Comparison of ENCODE assay signal across 11 mouse cellular contexts in the genomic region with DNA sequence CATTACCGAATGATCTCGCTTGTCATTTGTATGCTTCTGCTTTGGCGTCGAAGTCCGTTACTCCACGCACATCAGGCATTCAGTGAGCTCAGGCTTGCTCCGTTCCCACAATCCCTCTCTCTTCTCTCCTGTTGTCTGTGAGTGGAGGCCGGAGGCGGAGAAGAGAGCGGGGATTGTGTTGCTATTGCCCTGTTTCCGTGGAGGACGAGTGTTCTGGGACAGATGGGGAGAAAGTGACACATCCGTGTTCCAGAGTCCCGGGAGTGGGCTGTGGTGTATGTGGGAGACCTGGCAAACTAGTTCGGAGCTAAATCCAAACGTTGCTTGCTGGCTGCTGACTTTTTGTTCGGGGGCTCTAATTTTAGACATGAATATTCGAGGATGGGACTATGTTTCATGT. TPM values are rescaled to one million over a fixed set of nuclear protein-coding genes. Genes with fewer than 3 reads are reported as not detected.
DNase-seq lines count a peak whose midpoint lies in the region; ATAC-seq lines count a peak whose summit lies in the region.
"Had no signal": no experiment of that assay in that cellular context is flagged by ENCODE, and none has a peak within 500 bp of the region (broad histone marks: within the 10 kb centered on the region; RNA-seq: fewer than 3 reads in every experiment).

No protein-coding gene starts in this region.

- peak overlapping the region; percentile 79 for H3K27ac ChIP-seq in embryonic facial prominence, embryonic 15.5 days (replicated peaks)
- peak overlapping the region; percentile 67 for H3K27ac ChIP-seq in limb, embryonic 15.5 days
- H3K27ac ChIP-seq: forebrain, embryonic 12.5 days; liver, embryonic 13.5 days had no signal

- H3K4me2 ChIP-seq in embryonic facial prominence, embryonic 15.5 days (replicated peaks), result no peak overlapping the region
- H3K4me2 ChIP-seq in limb, embryonic 15.5 days, result no peak overlapping the region
- H3K4me2 ChIP-seq: forebrain, embryonic 12.5 days; liver, embryonic 13.5 days had no signal

- H3K4me1 ChIP-seq in embryonic facial prominence, embryonic 15.5 days, result peaks cover 16% of the 10 kb centered on the region
- peaks cover 15% of the 10 kb centered on the region for H3K4me1 ChIP-seq in limb, embryonic 15.5 days
- H3K4me1 ChIP-seq: forebrain, embryonic 12.5 days; liver, embryonic 13.5 days had no signal

- peak; percentile 78 to 85 for DNase-seq in left cerebral cortex, adult 18-20 months (ENCODE audit: low spot score in 2 of 2)
- no peak for DNase-seq in left cerebral cortex, postnatal 10 days (ENCODE audit: extremely low spot score in 1 of 2, low spot score in 2 of 2)
- DNase-seq in layer of hippocampus, adult 18-20 months (ENCODE audit: low spot score in 2 of 2), result peak; percentile 74 to 91
- DNase-seq in gastrocnemius, postnatal 25 days, result no peak
- DNase-seq in kidney, postnatal 4 days, result no peak
- DNase-seq: liver, embryonic 13.5 days; midbrain, embryonic 14.5 days had no signal

- intact Hi-C loops in left cerebral cortex, postnatal 10 days (cut with DNase I), result no loop called here

- peak; percentile 44; the same call in 1 of the 2 replicates for ATAC-seq in embryonic facial prominence, embryonic 15.5 days (ENCODE audit: insufficient number of reproducible peaks, low FRiP score, low TSS enrichment, low read depth)
- no peak for ATAC-seq in limb, embryonic 15.5 days (ENCODE audit: insufficient number of reproducible peaks, low FRiP score, low TSS enrichment, low read depth)
- ATAC-seq in inflammation-experienced regulatory T-cells, adult 6 months, result no peak

- no peak overlapping the region for H3K9ac ChIP-seq in embryonic facial prominence, embryonic 15.5 days
- no peak overlapping the region for H3K9ac ChIP-seq in limb, embryonic 15.5 days
- H3K9ac ChIP-seq: forebrain, embryonic 12.5 days; liver, embryonic 13.5 days had no signal

- 54% methylated on average over 18 of the region's 18 CpGs for WGBS in embryonic facial prominence, embryonic 15.5 days
- WGBS in limb, embryonic 15.5 days, result 63% methylated on average over 18 of the region's 18 CpGs

- no peak overlapping the region for H3K4me3 ChIP-seq in embryonic facial prominence, embryonic 15.5 days (replicated peaks)
- H3K4me3 ChIP-seq in limb, embryonic 15.5 days, result no peak overlapping the region
- H3K4me3 ChIP-seq: forebrain, embryonic 12.5 days; liver, embryonic 13.5 days had no signal

- no peaks in the 10 kb centered on the region for H3K27me3 ChIP-seq in embryonic facial prominence, embryonic 15.5 days
- no peaks in the 10 kb centered on the region for H3K27me3 ChIP-seq in limb, embryonic 15.5 days
- H3K27me3 ChIP-seq: forebrain, embryonic 12.5 days; liver, embryonic 13.5 days had no signal

- no peaks in the 10 kb centered on the region for H3K36me3 ChIP-seq in embryonic facial prominence, embryonic 15.5 days
- H3K36me3 ChIP-seq in limb, embryonic 15.5 days, result no peaks in the 10 kb centered on the region
- H3K36me3 ChIP-seq: forebrain, embryonic 12.5 days; liver, embryonic 13.5 days had no signal

- no peaks in the 10 kb centered on the region for H3K9me3 ChIP-seq in embryonic facial prominence, embryonic 15.5 days (replicated peaks)
- 0 out of 2 replicates have a peak, but pooled peaks cover 2% of the 10 kb centered on the region for H3K9me3 ChIP-seq in limb, embryonic 15.5 days
- H3K9me3 ChIP-seq: forebrain, embryonic 12.5 days; liver, embryonic 13.5 days had no signal

RNA-seq across cellular contexts. Expression of gene Prickle1, which starts 14.6 kb away (rescaled TPM):
- total RNA-seq in left cerebral cortex, adult 18-20 months (2021), result 10 to 100 TPM; 87.4 to 93.8 TPM
- 10 to 100 TPM; 63.1 to 67.0 TPM for total RNA-seq in left cerebral cortex, postnatal 10 days (2021)
- polyA plus RNA-seq in embryonic facial prominence, embryonic 15.5 days (2015; fragmentation: Nextera tagmentation; extraction: Ambion mirVana), result 40.2 TPM in 2 replicates
- 10 to 100 TPM; 74.6 to 76.6 TPM for total RNA-seq in layer of hippocampus, adult 18-20 months (2021)
- polyA plus RNA-seq in limb, embryonic 15.5 days (2015; fragmentation: Nextera tagmentation; extraction: Ambion mirVana), result 39.9 and 42.0 TPM in 2 replicates
- 1 to 10 TPM in 1 of 3 experiments, under 1 TPM in 2; 0.45 to 1.5 (median 0.64) TPM for polyA plus RNA-seq in inflammation-experienced regulatory T-cells, adult 6 months (2017; shearing (Covaris generic))
- 1 to 10 TPM; 4.1 to 4.3 TPM for total RNA-seq in gastrocnemius, postnatal 25 days (2021)

Comparison
In these comparisons a context has a peak if more than half of its experiments do, and no peak if none do; other contexts are left out.
1. DNase-seq: peak in left cerebral cortex, adult 18-20 months (2 of 2) and layer of hippocampus, adult 18-20 months (2 of 2); none in left cerebral cortex, postnatal 10 days (0 of 2), gastrocnemius, postnatal 25 days (single experiment) and kidney, postnatal 4 days (0 of 2).
2. RNA of gene Prickle1, which starts 14.6 kb away (total RNA-seq): 87.4 to 93.8 TPM in left cerebral cortex, adult 18-20 months, 74.6 to 76.6 TPM in layer of hippocampus, adult 18-20 months and 63.1 to 67.0 TPM in left cerebral cortex, postnatal 10 days; 4.1 to 4.3 TPM in gastrocnemius, postnatal 25 days; every median in the first group is over 10 times any median in the second.